Mouse (Mus musculus) limb, embryonic 11.5 days (tissue): ENCODE measurements at regions not wholly inside any gene's neighbourhood (a gene's known extent, or its start where the extent isn't known, plus 50 kb on each side); places are given as distances from the start of the nearest gene placed in this dataset.

Experiments used
- ATAC-seq: fragments of 200-750 bp; cut with Nextera tagmentation; 2 replicates; pipeline ENCODE4 v1.8.0; 2017; ENCODE audit warnings: low read depth; ENCODE audit not compliant: insufficient number of reproducible peaks, low FRiP score, low TSS enrichment
- DNase-seq: peaks from one replicate; pipeline ENCODE4 v3.0.0-alpha.2; 2015; ENCODE audit warnings: low spot score
- H3K27ac ChIP-seq: fragments of 300-500 bp; sonication (generic); replicated peaks from 2 replicates; pipeline ENCODE4 v1.5.1; 2014; ENCODE audit warnings: low read depth, mild to moderate bottlenecking, low read length
- H3K27me3 ChIP-seq: fragments of 300-500 bp; sonication (generic); 2 replicates; pipeline ENCODE4 v1.6.1; 2014; ENCODE audit warnings: mild to moderate bottlenecking, low read length, mixed read lengths; ENCODE audit not compliant: control insufficient read depth, insufficient read depth
- H3K36me3 ChIP-seq: fragments of 300-500 bp; sonication (generic); 2 replicates; pipeline ENCODE4 v1.6.1; 2014; ENCODE audit warnings: mild to moderate bottlenecking, low read length, moderate library complexity, mixed read lengths; ENCODE audit not compliant: control insufficient read depth, insufficient read depth
- H3K4me1 ChIP-seq: fragments of 300-500 bp; sonication (generic); 2 replicates; pipeline ENCODE4 v1.6.1; 2014; ENCODE audit warnings: low read length, mixed read lengths; ENCODE audit not compliant: control insufficient read depth, insufficient read depth
- H3K4me2 ChIP-seq: fragments of 300-500 bp; sonication (generic); 2 replicates; pipeline ENCODE4 v1.6.1; 2014; ENCODE audit warnings: low read depth, mild to moderate bottlenecking, moderate library complexity; ENCODE audit not compliant: severe bottlenecking
- H3K4me3 ChIP-seq: fragments of 300-500 bp; sonication (generic); 2 replicates; pipeline ENCODE4 v1.5.1; 2014; ENCODE audit warnings: low read depth, low read length
- H3K9ac ChIP-seq: fragments of 300-500 bp; sonication (generic); 2 replicates; pipeline ENCODE4 v1.6.1; 2014; ENCODE audit warnings: mild to moderate bottlenecking, low read length
- H3K9me3 ChIP-seq: fragments of 300-500 bp; sonication (generic); 2 replicates; pipeline ENCODE4 v1.6.1; 2016; ENCODE audit warnings: low read length; ENCODE audit not compliant: control insufficient read depth
- WGBS: fragments of 180-500 bp; shearing (Covaris S2); extraction: QIAGEN DNeasy Blood & Tissue Kit; methylation state at CpG from one replicate; pipeline ENCODE4 v1.1.7; 2014; 5-methylcytosine and 5-hydroxymethylcytosine counted together

- no peak overlapping the region for H3K4me2 ChIP-seq
- no peaks in the 10 kb centered on the region for H3K9me3 ChIP-seq
- H3K36me3 ChIP-seq = no peaks in the 10 kb centered on the region
- H3K9ac ChIP-seq = no peak overlapping the region
- H3K4me3 ChIP-seq = no peak overlapping the region
- no peaks in the 10 kb centered on the region for H3K27me3 ChIP-seq
- H3K4me1 ChIP-seq = no peaks in the 10 kb centered on the region
- no peak overlapping the region for H3K27ac ChIP-seq
- ATAC-seq (no peak), DNase-seq (no peak)
- WGBS = 73% methylated on average over 2 of the region's 2 CpGs
Measured at GRCm38 (mm10) chr16:71197523-71197922, 883.8 kb downstream of the Gbe1 start.

DNA sequence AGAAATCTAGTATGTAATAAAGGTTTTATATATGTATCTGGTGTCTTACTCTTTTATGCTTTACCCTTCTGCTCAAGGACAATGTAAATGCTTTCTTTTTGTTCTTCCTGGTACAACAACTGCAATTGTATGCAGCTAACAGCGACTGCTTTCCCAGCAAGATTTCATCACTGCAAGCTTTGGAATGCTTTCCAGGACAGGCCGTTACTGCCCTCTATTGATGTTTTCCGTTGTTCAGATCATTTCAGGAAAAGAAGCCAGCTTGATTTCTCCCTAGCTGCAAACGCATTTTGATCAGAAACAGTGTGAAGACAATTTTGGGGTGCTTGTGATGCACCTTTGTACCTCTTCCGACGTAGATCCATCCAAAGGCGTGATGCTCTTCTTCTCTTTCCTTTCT, 895.1 kb downstream of the Gbe1 start:
- Histone ChIP-seq H3K27ac (no peak overlapping the region), H3K4me2 (no peak overlapping the region), H3K9ac (no peak overlapping the region), H3K4me3 (no peak overlapping the region), H3K36me3 (no peaks in the 10 kb centered on the region), H3K9me3 (no peaks in the 10 kb centered on the region), H3K4me1 (no peaks in the 10 kb centered on the region), H3K27me3 (no peaks in the 10 kb centered on the region)
- ATAC-seq = no peak
- DNase-seq = no peak
- WGBS = 64% methylated on average over 7 of the region's 7 CpGs

DNA sequence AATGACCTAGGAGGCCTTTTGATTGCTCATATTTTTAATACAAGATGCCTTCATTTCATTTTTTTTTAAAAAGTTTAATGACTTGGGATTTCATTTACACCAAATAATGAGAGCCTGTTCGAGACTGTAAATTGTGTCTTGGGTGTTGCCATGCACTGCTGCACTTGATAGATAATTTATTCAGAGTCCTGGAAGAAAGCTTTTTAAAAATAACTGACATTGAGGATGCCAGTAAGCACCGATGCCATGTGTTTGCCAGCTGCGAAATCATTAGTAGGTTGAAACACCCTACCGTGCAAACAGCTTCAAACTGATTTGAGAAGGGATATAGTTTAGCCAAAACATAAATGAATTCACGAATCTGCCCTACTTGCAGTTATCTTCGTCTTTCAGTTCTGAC, 910.7 kb downstream of the Gbe1 start:
- no peak for DNase-seq
- H3K9ac ChIP-seq = no peak overlapping the region
- H3K4me3 ChIP-seq = no peak overlapping the region
- no peaks in the 10 kb centered on the region for H3K4me1 ChIP-seq
- H3K27ac ChIP-seq = no peak overlapping the region
- no peak overlapping the region for H3K4me2 ChIP-seq
- no peaks in the 10 kb centered on the region for H3K27me3 ChIP-seq
- WGBS = 70% methylated on average over 6 of the region's 6 CpGs
- H3K9me3 ChIP-seq = no peaks in the 10 kb centered on the region
- ATAC-seq = no peak
- H3K36me3 ChIP-seq = no peaks in the 10 kb centered on the region

DNA sequence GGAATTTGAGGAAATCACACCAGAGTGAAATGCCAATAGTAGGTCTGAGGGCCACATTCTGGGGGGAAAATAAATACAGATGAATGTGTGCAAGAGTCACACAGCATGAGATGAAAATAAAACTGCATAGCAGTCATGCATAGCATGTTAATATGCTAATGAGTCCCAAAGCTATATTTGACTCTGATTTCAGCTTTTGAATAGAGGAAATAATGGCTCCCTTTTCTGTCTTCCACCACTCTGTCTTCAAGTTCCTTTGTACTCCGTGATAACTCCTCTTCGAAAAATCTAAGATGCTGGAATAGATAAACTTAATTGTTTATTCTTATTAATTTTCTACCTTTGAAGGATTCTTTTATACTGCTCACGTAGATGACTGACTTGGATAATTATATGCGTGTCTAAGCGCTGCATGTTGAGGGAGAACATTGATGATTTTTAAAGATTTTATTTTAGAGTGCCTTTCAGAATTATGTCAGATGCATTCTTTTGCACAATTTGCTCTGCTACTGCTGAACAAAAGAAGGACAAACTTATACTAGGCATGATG, 916.4 kb downstream of the Gbe1 start:
- DNase-seq = no peak
- Histone ChIP-seq H3K9ac (no peak overlapping the region), H3K4me1 (no peaks in the 10 kb centered on the region), H3K27ac (no peak overlapping the region), H3K36me3 (no peaks in the 10 kb centered on the region), H3K4me3 (no peak overlapping the region), H3K4me2 (no peak overlapping the region), H3K9me3 (no peaks in the 10 kb centered on the region), H3K27me3 (no peaks in the 10 kb centered on the region)
- 95% methylated on average over 5 of the region's 5 CpGs for WGBS
- ATAC-seq = no peak

- DNase-seq = no peak
- no peaks in the 10 kb centered on the region for H3K36me3 ChIP-seq
- H3K9me3 ChIP-seq = no peaks in the 10 kb centered on the region
- H3K27ac ChIP-seq = no peak overlapping the region
- no peaks in the 10 kb centered on the region for H3K27me3 ChIP-seq
- no peaks in the 10 kb centered on the region for H3K4me1 ChIP-seq
- H3K4me3 ChIP-seq = no peak overlapping the region
- H3K9ac ChIP-seq = no peak overlapping the region
- no peak for ATAC-seq
- H3K4me2 ChIP-seq = no peak overlapping the region
Measured at GRCm38 (mm10) chr16:71243065-71243464, 929.3 kb downstream of the Gbe1 start.

GRCm38 (mm10) chr16:71243480-71243879, 929.7 kb downstream of the Gbe1 start:
- H3K27me3 ChIP-seq = no peaks in the 10 kb centered on the region
- no peak overlapping the region for H3K4me3 ChIP-seq
- no peaks in the 10 kb centered on the region for H3K4me1 ChIP-seq
- no peak overlapping the region for H3K4me2 ChIP-seq
- H3K9ac ChIP-seq = no peak overlapping the region
- DNase-seq (no peak), ATAC-seq (no peak)
- H3K9me3 ChIP-seq = no peaks in the 10 kb centered on the region
- WGBS = 84% methylated on average over 4 of the region's 4 CpGs
- H3K27ac ChIP-seq = no peak overlapping the region
- no peaks in the 10 kb centered on the region for H3K36me3 ChIP-seq

GRCm38 (mm10) chr16:71247516-71248139, 933.9 kb downstream of the Gbe1 start:
- Histone ChIP-seq H3K4me2 (no peak overlapping the region), H3K9ac (no peak overlapping the region), H3K36me3 (no peaks in the 10 kb centered on the region), H3K27ac (no peak overlapping the region), H3K9me3 (no peaks in the 10 kb centered on the region), H3K4me3 (no peak overlapping the region), H3K27me3 (no peaks in the 10 kb centered on the region), H3K4me1 (no peaks in the 10 kb centered on the region)
- WGBS = 37% methylated on average over 9 of the region's 9 CpGs
- peak; percentile 82 for DNase-seq
- ATAC-seq = no peak

DNA sequence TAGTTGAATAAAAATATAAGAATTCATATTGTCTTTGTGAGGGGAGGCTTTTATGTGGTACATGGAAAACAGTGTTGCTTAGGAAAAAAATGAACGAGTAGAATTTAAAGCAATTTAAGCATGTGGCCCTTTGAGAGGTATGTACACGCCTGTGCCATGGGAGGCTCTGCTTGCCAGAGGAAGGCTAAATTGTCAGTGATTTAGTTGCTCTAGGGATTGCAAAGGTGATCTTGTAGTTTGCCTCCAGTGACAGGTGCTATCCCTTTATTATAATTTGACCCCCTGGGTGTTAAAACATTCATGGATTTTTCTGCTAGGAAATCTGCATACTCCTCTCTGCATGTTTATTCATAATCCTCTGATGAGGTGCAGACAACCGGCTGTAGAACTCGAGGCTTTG, 942.0 kb downstream of the Gbe1 start:
- H3K4me3 ChIP-seq = no peak overlapping the region
- DNase-seq (no peak), ATAC-seq (no peak)
- no peak overlapping the region for H3K9ac ChIP-seq
- no peaks in the 10 kb centered on the region for H3K9me3 ChIP-seq
- H3K36me3 ChIP-seq = no peaks in the 10 kb centered on the region
- H3K27me3 ChIP-seq = no peaks in the 10 kb centered on the region
- H3K4me1 ChIP-seq = no peaks in the 10 kb centered on the region
- H3K27ac ChIP-seq = no peak overlapping the region
- no peak overlapping the region for H3K4me2 ChIP-seq
- 82% methylated on average over 4 of the region's 4 CpGs for WGBS

- WGBS = 78% methylated on average over 2 of the region's 2 CpGs
- Histone ChIP-seq H3K36me3 (no peaks in the 10 kb centered on the region), H3K27ac (no peak overlapping the region), H3K4me3 (no peak overlapping the region), H3K4me2 (no peak overlapping the region), H3K4me1 (no peaks in the 10 kb centered on the region), H3K9ac (no peak overlapping the region), H3K9me3 (no peaks in the 10 kb centered on the region), H3K27me3 (no peaks in the 10 kb centered on the region)
- DNase-seq (no peak), ATAC-seq (no peak)
Measured at GRCm38 (mm10) chr16:71256175-71256574, 942.4 kb downstream of the Gbe1 start.
